In the genomic region with DNA sequence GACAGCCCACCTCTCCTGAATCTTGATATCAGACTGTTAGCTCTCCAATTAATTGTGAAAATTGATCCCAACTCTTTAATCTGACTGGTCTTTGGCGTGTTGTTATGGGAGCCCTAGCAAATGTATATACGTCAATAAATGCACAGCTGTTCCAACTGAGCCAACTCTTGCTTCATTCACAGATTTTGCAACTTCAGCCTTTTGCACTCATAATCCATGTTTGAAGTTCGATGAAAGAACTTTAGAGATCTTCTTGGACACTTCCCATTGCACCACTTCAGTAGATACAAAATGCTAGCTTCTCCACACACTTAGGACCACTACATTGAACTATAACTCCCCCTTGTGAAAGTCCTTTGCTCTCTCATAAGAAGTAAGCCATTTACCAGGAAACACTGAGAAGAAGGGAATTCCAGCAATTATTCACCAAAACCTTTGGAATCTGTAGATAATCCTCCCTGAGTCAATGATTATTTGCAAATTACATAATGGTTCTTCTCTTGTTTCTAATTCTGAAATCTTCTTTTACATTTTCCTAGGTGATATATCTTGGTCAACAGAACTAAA, we compare ENCODE assay signal across 22 mouse cellular contexts. TPM values are rescaled to one million over a fixed set of nuclear protein-coding genes. Genes with fewer than 3 reads are reported as not detected.
DNase-seq lines count a peak whose midpoint lies in the region; ATAC-seq and TF ChIP-seq lines count a peak whose summit lies in the region.
"Had no signal": no experiment of that assay in that cellular context is flagged by ENCODE, and none has a peak within 500 bp of the region (broad histone marks: within the 10 kb centered on the region; RNA-seq: fewer than 3 reads in every experiment).

No protein-coding gene starts in this region.

- no peak for TF ChIP-seq CTCF in kidney, adult 2 months (conservative IDR thresholded peaks at IDR 0.05; ENCODE audit: insufficient read depth, insufficient read length, low read depth, low read length)
- TF ChIP-seq CTCF in liver, adult 2 months (IDR thresholded peaks at IDR 0.05; ENCODE audit: low read depth, low read length) = no peak

- TF ChIP-seq POLR2A in kidney, adult 2 months (IDR thresholded peaks at IDR 0.05; ENCODE audit: low read depth, low read length) = no peak
- TF ChIP-seq POLR2A in liver, adult 2 months (IDR thresholded peaks at IDR 0.05; ENCODE audit: extremely low read depth, insufficient read depth, low read length) = no peak

- no peak overlapping the region for H3K9ac ChIP-seq in kidney, embryonic 14.5 days (ENCODE audit: low read depth, low read length)
- no peak overlapping the region for H3K9ac ChIP-seq in liver, adult 2 months (ENCODE audit: low read depth, low read length)
- no peak overlapping the region for H3K9ac ChIP-seq in liver, embryonic 11.5 days (ENCODE audit: low read depth, low read length)
- H3K9ac ChIP-seq: heart, embryonic 15.5 days; hindbrain, embryonic 13.5 days had no signal

- peak; percentile 69 for DNase-seq in kidney, adult 2 months
- peak; percentile 83 for DNase-seq in liver, adult 2 months (ENCODE audit: extremely low read depth, low read depth, low spot score)
- DNase-seq in liver, embryonic 11.5 days (ENCODE audit: low spot score) = no peak
- peak; percentile 82 for DNase-seq in fat pad, adult 2 months (ENCODE audit: extremely low read depth, low read depth, low spot score)
- DNase-seq in cerebellum, postnatal 25 days = no peak
- no peak for DNase-seq in right cerebral cortex, postnatal 10 days (ENCODE audit: low spot score in 2 of 2)
- DNase-seq: adrenal gland, postnatal 14 days; cerebellum, adult 11-12 months; cerebellum, adult 9-11 months; gastrocnemius, postnatal 36 days; heart, adult 18-20 months; heart, postnatal 14 days had no signal

- no peaks in the 10 kb centered on the region for H3K27me3 ChIP-seq in kidney, adult 2 months (replicated peaks; ENCODE audit: control insufficient read depth, insufficient read depth, low read length)
- no peaks in the 10 kb centered on the region for H3K27me3 ChIP-seq in kidney, embryonic 14.5 days (ENCODE audit: control insufficient read depth, insufficient read depth, low read length)
- no peaks in the 10 kb centered on the region for H3K27me3 ChIP-seq in liver, adult 2 months (ENCODE audit: control insufficient read depth, insufficient read depth, low read length)
- no peaks in the 10 kb centered on the region for H3K27me3 ChIP-seq in liver, embryonic 11.5 days (replicated peaks; ENCODE audit: control insufficient read depth, insufficient read depth, low read length)
- H3K27me3 ChIP-seq: heart, embryonic 15.5 days; hindbrain, embryonic 13.5 days; Patski had no signal

- 77% methylated on average over 3 of the region's 3 CpGs for WGBS in kidney, adult 2 months
- WGBS in kidney, embryonic 14.5 days = 91% methylated on average over 3 of the region's 3 CpGs
- 28% methylated on average over 3 of the region's 3 CpGs for WGBS in liver, adult 2 months
- 82% methylated on average over 3 of the region's 3 CpGs for WGBS in liver, embryonic 11.5 days

- no peaks in the 10 kb centered on the region for H3K9me3 ChIP-seq in kidney, embryonic 14.5 days (ENCODE audit: control insufficient read depth, low read length)
- no peaks in the 10 kb centered on the region for H3K9me3 ChIP-seq in liver, embryonic 11.5 days (ENCODE audit: control insufficient read depth, low read length)
- H3K9me3 ChIP-seq: embryonic facial prominence, embryonic 10.5 days; forebrain, embryonic 10.5 days; heart, embryonic 15.5 days; hindbrain, embryonic 13.5 days had no signal

- H3K79me2 ChIP-seq in liver, adult 2 months (ENCODE audit: control insufficient read depth, insufficient read depth, low read length) = peaks cover 33% of the 10 kb centered on the region

- H3K4me1 ChIP-seq in kidney, adult 2 months (ENCODE audit: control insufficient read depth, insufficient read depth, low read length) = peaks cover 45% of the 10 kb centered on the region; the same call in 1 of the 2 replicates
- H3K4me1 ChIP-seq in kidney, embryonic 14.5 days (ENCODE audit: control insufficient read depth, insufficient read depth, low read length) = no peaks in the 10 kb centered on the region
- H3K4me1 ChIP-seq in liver, adult 2 months (ENCODE audit: control insufficient read depth, insufficient read depth, low read length) = peaks cover 64% of the 10 kb centered on the region
- H3K4me1 ChIP-seq in liver, embryonic 11.5 days (replicated peaks; ENCODE audit: control insufficient read depth, insufficient read depth, low read length) = peaks cover 37% of the 10 kb centered on the region
- H3K4me1 ChIP-seq: hindbrain, embryonic 13.5 days had no signal

- no peak for ATAC-seq in kidney, embryonic 14.5 days (ENCODE audit: low FRiP score, low TSS enrichment)
- ATAC-seq in liver, embryonic 11.5 days (replicated peaks; ENCODE audit: low FRiP score) = no peak
- peak; percentile 41; the same call in 1 of the 2 replicates for ATAC-seq in megakaryocyte progenitor cell, adult 5-6 weeks (replicated peaks; ENCODE audit: poor library complexity)
- ATAC-seq: activated CD4-positive, CD25-positive, alpha-beta regulatory T cell, adult 4 months; forebrain, embryonic 14.5 days; Patski had no signal

- H3K4me3 ChIP-seq in kidney, adult 2 months (ENCODE audit: insufficient read depth, low read depth, low read length) = no peak overlapping the region
- no peak overlapping the region for H3K4me3 ChIP-seq in kidney, embryonic 14.5 days (ENCODE audit: low read length)
- H3K4me3 ChIP-seq in liver, adult 2 months (ENCODE audit: insufficient read depth, low read depth, low read length) = no peak overlapping the region
- no peak overlapping the region for H3K4me3 ChIP-seq in liver, embryonic 11.5 days (ENCODE audit: low read depth, low read length)
- H3K4me3 ChIP-seq: embryonic facial prominence, embryonic 10.5 days; forebrain, embryonic 10.5 days; heart, embryonic 15.5 days; hindbrain, embryonic 13.5 days had no signal

- H3K36me3 ChIP-seq in kidney, adult 2 months (ENCODE audit: control insufficient read depth, insufficient read depth, low read length) = no peaks in the 10 kb centered on the region
- H3K36me3 ChIP-seq in kidney, embryonic 14.5 days (ENCODE audit: control insufficient read depth, insufficient read depth, low read length) = no peaks in the 10 kb centered on the region
- H3K36me3 ChIP-seq in liver, adult 2 months (ENCODE audit: control insufficient read depth, insufficient read depth, low read length) = peaks cover 8% of the 10 kb centered on the region; the same call in 1 of the 2 replicates
- no peaks in the 10 kb centered on the region for H3K36me3 ChIP-seq in liver, embryonic 11.5 days (ENCODE audit: control insufficient read depth, insufficient read depth, low read length)
- H3K36me3 ChIP-seq: heart, embryonic 15.5 days; hindbrain, embryonic 13.5 days had no signal

- H3K27ac ChIP-seq in kidney, adult 2 months (ENCODE audit: insufficient read depth, low read depth, low read length) = peak overlapping the region; percentile 92
- no peak overlapping the region for H3K27ac ChIP-seq in kidney, embryonic 14.5 days (ENCODE audit: low read depth, low read length)
- H3K27ac ChIP-seq in liver, adult 2 months (replicated peaks; ENCODE audit: insufficient read depth, low read depth, low read length) = peak overlapping the region; percentile 81
- H3K27ac ChIP-seq in liver, embryonic 11.5 days (ENCODE audit: low read depth, low read length) = no peak overlapping the region
- H3K27ac ChIP-seq: embryonic facial prominence, embryonic 10.5 days; forebrain, embryonic 10.5 days; heart, embryonic 15.5 days; hindbrain, embryonic 13.5 days had no signal

- no peak overlapping the region for H3K4me2 ChIP-seq in kidney, embryonic 14.5 days (replicated peaks; ENCODE audit: low read depth, low read length)
- H3K4me2 ChIP-seq in liver, embryonic 11.5 days = no peak overlapping the region
- H3K4me2 ChIP-seq: heart, embryonic 11.5 days; heart, embryonic 15.5 days; hindbrain, embryonic 13.5 days had no signal

RNA-seq across cellular contexts. Expression of a gene that starts 11.3 kb away (rescaled TPM):
- 35.2 and 37.8 TPM in 2 replicates for polyA plus RNA-seq in kidney, adult 2 months (2012; rRNA removed)
- polyA plus RNA-seq in kidney, embryonic 14.5 days (2014; fragmentation: Nextera tagmentation; extraction: Ambion mirVana) = 32.6 and 43.6 TPM in 2 replicates
- 206 and 232 TPM in 2 replicates for total RNA-seq in liver, adult 2 months (2014; rRNA removed)
- 53.5 and 60.3 TPM in 2 replicates for polyA plus RNA-seq in liver, adult 2 months (2012; rRNA removed)
- 55.4 and 61.3 TPM in 2 replicates for polyA plus RNA-seq in liver, embryonic 11.5 days (2014; fragmentation: Nextera tagmentation; extraction: Ambion mirVana)
- total RNA-seq in megakaryocyte progenitor cell, adult 5-6 weeks (2015) = 25.0 and 27.5 TPM in 2 replicates
- 34.8 and 38.8 TPM in 2 replicates for total RNA-seq in megakaryocyte progenitor cell, adult 5-6 weeks (2017)

Comparison
In these comparisons a context has a peak if more than half of its experiments do, and no peak if none do; other contexts are left out.
1. DNase-seq: peak in kidney, adult 2 months (single experiment), liver, adult 2 months (single experiment) and fat pad, adult 2 months (single experiment); none in liver, embryonic 11.5 days (single experiment), cerebellum, postnatal 25 days (0 of 2) and right cerebral cortex, postnatal 10 days (0 of 2).
2. H3K27ac ChIP-seq: peak in kidney, adult 2 months (single experiment) and liver, adult 2 months (single experiment); none in kidney, embryonic 14.5 days (single experiment) and liver, embryonic 11.5 days (single experiment).